Mouse (Mus musculus): ENCODE data around the gene Fam124a.

DNA sequence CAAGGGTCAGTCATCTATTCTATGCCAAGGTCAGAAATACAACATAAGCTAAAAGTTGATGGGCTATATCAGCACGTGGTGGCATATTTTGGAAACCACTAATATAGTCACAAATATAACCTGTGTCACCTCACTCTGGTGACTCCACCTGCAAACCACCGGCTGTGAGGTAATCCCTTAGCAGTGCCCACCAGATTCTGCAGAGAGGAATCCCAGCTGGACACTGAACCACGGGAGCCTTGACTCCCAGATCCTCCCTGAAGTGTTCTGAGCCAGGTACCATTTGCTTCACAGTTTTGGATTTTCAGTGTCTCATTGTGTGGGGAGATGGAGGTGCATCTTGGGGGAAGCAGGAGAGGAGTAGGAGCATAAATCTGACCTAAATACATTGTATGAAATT lies 94.8 kb downstream of the Fam124a start:
- TF ChIP-seq GATA1 (IDR thresholded peaks at IDR 0.05; ENCODE audit: borderline replicate concordance, low read length) = no peak
- no peak for TF ChIP-seq FLI1 (IDR thresholded peaks at IDR 0.05; ENCODE audit: low read length)

Measured in megakaryocyte, embryonic 14.5 days (primary cell).